Mouse (Mus musculus) forebrain, embryonic 12.5 days (tissue): ENCODE measurements at regions not wholly inside any gene's neighbourhood (a gene's known extent, or its start where the extent isn't known, plus 50 kb on each side); places are given as distances from the start of the nearest gene placed in this dataset.

Experiments used
- ATAC-seq: fragments of 200-750 bp; cut with Nextera tagmentation; 2 replicates; pipeline ENCODE4 v1.8.0; 2017; ENCODE audit warnings: moderate TSS enrichment; ENCODE audit not compliant: low FRiP score
- H3K27ac ChIP-seq: fragments of 300-500 bp; sonication (generic); 2 replicates; pipeline ENCODE4 v1.5.1; 2016; ENCODE audit warnings: mild to moderate bottlenecking
- H3K27me3 ChIP-seq: fragments of 300-500 bp; sonication (generic); 2 replicates; pipeline ENCODE4 v1.6.1; 2016; ENCODE audit warnings: mild to moderate bottlenecking
- H3K36me3 ChIP-seq: fragments of 300-500 bp; sonication (generic); replicated peaks from 2 replicates; pipeline ENCODE4 v1.6.1; 2016; ENCODE audit warnings: mild to moderate bottlenecking
- H3K4me1 ChIP-seq: fragments of 300-500 bp; sonication (generic); 2 replicates; pipeline ENCODE4 v1.6.1; 2016
- H3K4me2 ChIP-seq: fragments of 300-500 bp; sonication (generic); 2 replicates; pipeline ENCODE4 v1.6.1; 2016; ENCODE audit warnings: mild to moderate bottlenecking, moderate library complexity
- H3K4me3 ChIP-seq: fragments of 300-500 bp; sonication (generic); replicated peaks from 2 replicates; pipeline ENCODE4 v1.5.1; 2016; ENCODE audit warnings: mild to moderate bottlenecking
- H3K9ac ChIP-seq: fragments of 300-500 bp; sonication (generic); 2 replicates; pipeline ENCODE4 v1.6.1; 2016; ENCODE audit warnings: mild to moderate bottlenecking
- H3K9me3 ChIP-seq: fragments of 300-500 bp; sonication (generic); 2 replicates; pipeline ENCODE4 v1.6.1; 2016
- WGBS: fragments of 180-500 bp; shearing (Covaris S2); methylation state at CpG from one replicate; pipeline ENCODE4 v1.1.7; 2016; 5-methylcytosine and 5-hydroxymethylcytosine counted together

GRCm38 (mm10) chr8:128212223-128212622 lies 146.2 kb upstream of the Nrp1 start:
- Histone ChIP-seq H3K9ac (no peak overlapping the region), H3K27ac (no peak overlapping the region), H3K4me1 (no peaks in the 10 kb centered on the region; the same call in 1 of the 2 replicates), H3K4me3 (no peak overlapping the region), H3K36me3 (no peaks in the 10 kb centered on the region), H3K9me3 (no peaks in the 10 kb centered on the region), H3K4me2 (no peak overlapping the region), H3K27me3 (no peaks in the 10 kb centered on the region)
- 79% methylated on average over 3 of the region's 3 CpGs for WGBS
- ATAC-seq, result no peak

GRCm38 (mm10) chr8:128214256-128214655 lies 144.1 kb upstream of the Nrp1 start:
- Histone ChIP-seq H3K27me3 (no peaks in the 10 kb centered on the region), H3K4me2 (no peak overlapping the region), H3K4me1 (no peaks in the 10 kb centered on the region; the same call in 1 of the 2 replicates), H3K27ac (no peak overlapping the region), H3K4me3 (no peak overlapping the region), H3K36me3 (no peaks in the 10 kb centered on the region), H3K9me3 (no peaks in the 10 kb centered on the region), H3K9ac (no peak overlapping the region)
- no peak for ATAC-seq
- 73% methylated on average over 2 of the region's 2 CpGs for WGBS

- Histone ChIP-seq H3K27me3 (no peaks in the 10 kb centered on the region), H3K27ac (no peak overlapping the region), H3K4me3 (no peak overlapping the region), H3K36me3 (no peaks in the 10 kb centered on the region), H3K9me3 (no peaks in the 10 kb centered on the region), H3K9ac (no peak overlapping the region), H3K4me2 (no peak overlapping the region), H3K4me1 (no peaks in the 10 kb centered on the region; the same call in 1 of the 2 replicates)
- WGBS, result 77% methylated on average over 2 of the region's 2 CpGs
- no peak for ATAC-seq
These were observed 139.5 kb upstream of the Nrp1 start for GRCm38 (mm10) chr8:128218886-128219285.

- no peak overlapping the region for H3K4me2 ChIP-seq
- H3K9me3 ChIP-seq, result no peaks in the 10 kb centered on the region
- no peak overlapping the region for H3K9ac ChIP-seq
- H3K36me3 ChIP-seq, result no peaks in the 10 kb centered on the region
- H3K27ac ChIP-seq, result no peak overlapping the region
- H3K27me3 ChIP-seq, result no peaks in the 10 kb centered on the region
- no peaks in the 10 kb centered on the region; the same call in 1 of the 2 replicates for H3K4me1 ChIP-seq
- ATAC-seq, result no peak
- H3K4me3 ChIP-seq, result no peak overlapping the region
These were observed 138.9 kb upstream of the Nrp1 start for GRCm38 (mm10) chr8:128219539-128219938.

GRCm38 (mm10) chr8:128223092-128223491 lies 135.3 kb upstream of the Nrp1 start:
- Histone ChIP-seq H3K4me3 (no peak overlapping the region), H3K9me3 (no peaks in the 10 kb centered on the region), H3K4me1 (no peaks in the 10 kb centered on the region), H3K9ac (no peak overlapping the region), H3K27me3 (no peaks in the 10 kb centered on the region), H3K4me2 (no peak overlapping the region), H3K27ac (no peak overlapping the region), H3K36me3 (no peaks in the 10 kb centered on the region)
- ATAC-seq, result no peak
- WGBS, result 91% methylated on average over 1 of the region's 1 CpGs

- Histone ChIP-seq H3K27ac (no peak overlapping the region), H3K27me3 (no peaks in the 10 kb centered on the region), H3K9me3 (no peaks in the 10 kb centered on the region), H3K4me2 (no peak overlapping the region), H3K36me3 (no peaks in the 10 kb centered on the region), H3K9ac (no peak overlapping the region), H3K4me3 (no peak overlapping the region), H3K4me1 (no peaks in the 10 kb centered on the region)
- ATAC-seq, result no peak
These were observed 134.9 kb upstream of the Nrp1 start for GRCm38 (mm10) chr8:128223522-128223921.

GRCm38 (mm10) chr8:128225123-128225522 lies 133.3 kb upstream of the Nrp1 start:
- Histone ChIP-seq H3K4me3 (no peak overlapping the region), H3K4me1 (no peaks in the 10 kb centered on the region), H3K27ac (no peak overlapping the region), H3K9me3 (no peaks in the 10 kb centered on the region), H3K36me3 (no peaks in the 10 kb centered on the region), H3K4me2 (no peak overlapping the region), H3K9ac (no peak overlapping the region), H3K27me3 (no peaks in the 10 kb centered on the region)
- 94% methylated on average over 2 of the region's 2 CpGs for WGBS
- no peak for ATAC-seq

- Histone ChIP-seq H3K9me3 (no peaks in the 10 kb centered on the region), H3K9ac (no peak overlapping the region), H3K27ac (no peak overlapping the region), H3K36me3 (no peaks in the 10 kb centered on the region), H3K4me1 (no peaks in the 10 kb centered on the region), H3K4me3 (no peak overlapping the region), H3K4me2 (no peak overlapping the region), H3K27me3 (no peaks in the 10 kb centered on the region)
- WGBS, result 92% methylated on average over 11 of the region's 11 CpGs
- ATAC-seq, result no peak
These were observed 123.3 kb upstream of the Nrp1 start for GRCm38 (mm10) chr8:128235071-128235470.

DNA sequence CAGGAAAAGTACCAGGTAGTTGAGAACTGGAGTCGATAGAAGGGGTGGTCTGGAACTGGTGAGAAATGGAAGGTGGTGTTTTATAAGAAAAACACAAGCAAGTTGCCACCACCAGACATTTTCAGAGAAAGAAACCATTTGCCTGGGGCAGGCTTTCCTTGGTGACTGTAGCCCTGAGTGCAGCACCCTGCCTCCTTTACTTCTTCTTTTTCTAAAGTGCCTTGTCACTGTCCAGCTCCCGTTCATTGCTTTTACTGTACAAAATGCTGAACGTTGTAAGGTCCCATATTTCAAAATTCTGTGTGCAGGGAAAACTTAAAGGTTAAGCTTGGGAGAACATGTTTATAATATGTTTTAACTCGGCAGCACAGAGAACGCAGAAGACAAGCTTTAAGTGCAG lies 122.9 kb upstream of the Nrp1 start:
- ATAC-seq, result no peak
- Histone ChIP-seq H3K4me3 (no peak overlapping the region), H3K4me2 (no peak overlapping the region), H3K9me3 (no peaks in the 10 kb centered on the region), H3K36me3 (no peaks in the 10 kb centered on the region), H3K27me3 (no peaks in the 10 kb centered on the region), H3K9ac (no peak overlapping the region), H3K4me1 (no peaks in the 10 kb centered on the region), H3K27ac (no peak overlapping the region)
- WGBS, result 90% methylated on average over 5 of the region's 5 CpGs

DNA sequence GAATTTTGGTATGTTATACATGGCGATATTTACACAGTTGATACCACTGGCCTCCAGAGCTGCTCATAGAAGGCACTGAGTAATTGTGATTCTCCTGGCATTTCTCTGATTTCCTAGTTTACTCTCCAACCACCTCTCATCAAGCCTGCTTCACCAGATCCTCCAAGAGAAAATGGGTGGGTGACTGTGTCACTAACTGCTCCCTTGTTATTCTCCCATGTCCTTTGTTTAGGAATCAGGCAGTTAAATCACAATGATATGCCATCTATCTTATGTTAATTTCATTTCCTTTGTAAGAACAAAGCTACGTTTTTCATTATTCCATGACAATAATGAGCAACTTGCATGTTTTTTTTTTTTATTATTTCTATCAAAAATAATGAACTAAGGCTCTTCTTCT lies 122.3 kb upstream of the Nrp1 start:
- Histone ChIP-seq H3K9me3 (no peaks in the 10 kb centered on the region), H3K27ac (no peak overlapping the region), H3K4me2 (no peak overlapping the region), H3K9ac (no peak overlapping the region), H3K4me1 (no peaks in the 10 kb centered on the region), H3K4me3 (no peak overlapping the region), H3K27me3 (no peaks in the 10 kb centered on the region), H3K36me3 (no peaks in the 10 kb centered on the region)
- 84% methylated on average over 2 of the region's 2 CpGs for WGBS
- ATAC-seq, result no peak

- Histone ChIP-seq H3K4me3 (no peak overlapping the region), H3K9me3 (no peaks in the 10 kb centered on the region), H3K36me3 (no peaks in the 10 kb centered on the region), H3K27me3 (no peaks in the 10 kb centered on the region), H3K9ac (no peak overlapping the region), H3K4me2 (no peak overlapping the region), H3K4me1 (no peaks in the 10 kb centered on the region), H3K27ac (no peak overlapping the region)
- no peak for ATAC-seq
- 93% methylated on average over 2 of the region's 2 CpGs for WGBS
These were observed 119.5 kb upstream of the Nrp1 start for GRCm38 (mm10) chr8:128238948-128239347.

- Histone ChIP-seq H3K4me1 (no peaks in the 10 kb centered on the region), H3K4me2 (no peak overlapping the region), H3K9me3 (no peaks in the 10 kb centered on the region), H3K36me3 (no peaks in the 10 kb centered on the region), H3K4me3 (no peak overlapping the region), H3K27me3 (no peaks in the 10 kb centered on the region), H3K9ac (no peak overlapping the region), H3K27ac (no peak overlapping the region)
- no peak for ATAC-seq
- 71% methylated on average over 1 of the region's 1 CpGs for WGBS
These were observed 118.6 kb upstream of the Nrp1 start for GRCm38 (mm10) chr8:128239783-128240182.

DNA sequence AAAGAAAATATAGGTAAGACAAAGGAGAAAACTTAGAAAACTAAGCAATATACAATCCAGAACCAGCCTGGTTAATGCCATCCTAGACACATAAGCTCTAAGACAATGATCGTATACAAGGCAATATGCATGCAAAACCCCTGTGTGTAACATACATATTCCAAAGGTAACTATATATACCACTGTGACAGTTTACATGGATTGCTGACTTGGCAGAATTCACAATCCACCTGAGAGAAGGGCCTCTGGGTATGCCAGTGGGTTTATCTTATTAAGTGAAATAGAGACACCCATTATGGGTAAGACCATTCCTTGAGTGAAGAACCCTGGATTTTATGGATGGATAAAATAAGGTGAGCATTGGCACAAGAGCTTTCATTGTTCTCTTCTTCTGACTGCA lies 117.2 kb upstream of the Nrp1 start:
- H3K4me2 ChIP-seq, result no peak overlapping the region
- no peaks in the 10 kb centered on the region for H3K4me1 ChIP-seq
- H3K9me3 ChIP-seq, result no peaks in the 10 kb centered on the region
- no peak overlapping the region for H3K27ac ChIP-seq
- 87% methylated on average over 1 of the region's 1 CpGs for WGBS
- H3K9ac ChIP-seq, result no peak overlapping the region
- no peak overlapping the region for H3K4me3 ChIP-seq
- no peak for ATAC-seq
- no peaks in the 10 kb centered on the region for H3K36me3 ChIP-seq
- no peaks in the 10 kb centered on the region for H3K27me3 ChIP-seq
